Mouse (Mus musculus): ENCODE measurements around the gene Plekhg2. TPM values are rescaled to one million over a fixed set of nuclear protein-coding genes. Genes with fewer than 3 reads are reported as not detected.

The Plekhg2 gene
- polyA plus RNA-seq, 1 experiment from 2014 or later, result 81.2 TPM

DNA sequence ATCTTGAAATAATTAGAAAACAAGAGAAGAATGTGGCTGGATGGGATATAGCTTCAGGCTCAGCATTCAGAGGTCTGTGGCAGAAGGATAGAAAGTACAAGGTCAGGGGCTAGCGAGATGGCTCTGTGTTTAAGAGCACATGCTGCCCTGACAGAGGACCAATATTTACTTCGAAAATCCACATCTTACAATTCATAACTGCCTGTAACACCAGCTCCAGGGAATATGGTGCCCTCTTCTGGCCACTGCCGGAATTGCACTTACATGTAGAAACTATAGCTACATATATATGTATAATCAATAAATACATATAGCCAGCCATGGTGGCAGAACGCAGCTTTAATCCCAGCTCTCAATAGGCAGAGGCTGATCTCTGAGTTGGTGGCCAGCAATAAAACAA is 27.8 kb downstream of the Plekhg2 start:
- Histone ChIP-seq H3K9ac (ENCODE audit: low read length) (no peak overlapping the region), H3K4me3 (ENCODE audit: low read depth, low read length) (no peak overlapping the region), H3K4me1 (replicated peaks; ENCODE audit: control insufficient read depth, insufficient read depth, low read length) (no peaks in the 10 kb centered on the region), H3K27me3 (ENCODE audit: control insufficient read depth, insufficient read depth, low read length) (no peaks in the 10 kb centered on the region), H3K27ac (ENCODE audit: low read depth, low read length) (no peak overlapping the region), H3K36me3 (ENCODE audit: control insufficient read depth, insufficient read depth, low read length) (no peaks in the 10 kb centered on the region), H3K9me3 (ENCODE audit: control insufficient read depth, low read length) (no peaks in the 10 kb centered on the region), H3K4me2 (ENCODE audit: low read depth, low read length, severe bottlenecking) (no peak overlapping the region)
- DNase-seq (ENCODE audit: low spot score), result peak; percentile 89
- 9% methylated on average over 4 of the region's 4 CpGs for WGBS
- ATAC-seq (replicated peaks; ENCODE audit: low FRiP score), result no peak

DNA sequence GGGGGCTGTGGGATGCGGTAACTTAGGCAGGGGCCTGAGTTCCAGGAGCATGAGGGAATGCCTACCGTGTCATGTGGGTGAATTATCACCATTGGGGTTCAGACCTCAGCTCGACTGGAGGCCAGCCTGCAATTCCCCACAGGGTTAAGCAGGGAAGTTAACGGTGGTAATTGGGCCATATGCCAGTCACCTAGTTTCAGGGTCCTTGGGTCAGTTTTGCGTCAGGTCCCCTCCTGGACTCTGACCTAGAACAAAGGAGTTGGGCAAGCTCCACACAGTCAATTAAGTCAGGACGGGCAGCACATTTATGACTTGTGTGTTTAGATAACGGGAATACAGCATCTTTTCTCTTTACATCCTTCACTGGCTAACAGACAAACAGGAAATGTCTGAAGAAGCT is 31.0 kb downstream of the Plekhg2 start:
- peaks cover 2% of the 10 kb centered on the region; the same call in 1 of the 2 replicates for H3K4me1 ChIP-seq (replicated peaks; ENCODE audit: control insufficient read depth, insufficient read depth, low read length)

DNA sequence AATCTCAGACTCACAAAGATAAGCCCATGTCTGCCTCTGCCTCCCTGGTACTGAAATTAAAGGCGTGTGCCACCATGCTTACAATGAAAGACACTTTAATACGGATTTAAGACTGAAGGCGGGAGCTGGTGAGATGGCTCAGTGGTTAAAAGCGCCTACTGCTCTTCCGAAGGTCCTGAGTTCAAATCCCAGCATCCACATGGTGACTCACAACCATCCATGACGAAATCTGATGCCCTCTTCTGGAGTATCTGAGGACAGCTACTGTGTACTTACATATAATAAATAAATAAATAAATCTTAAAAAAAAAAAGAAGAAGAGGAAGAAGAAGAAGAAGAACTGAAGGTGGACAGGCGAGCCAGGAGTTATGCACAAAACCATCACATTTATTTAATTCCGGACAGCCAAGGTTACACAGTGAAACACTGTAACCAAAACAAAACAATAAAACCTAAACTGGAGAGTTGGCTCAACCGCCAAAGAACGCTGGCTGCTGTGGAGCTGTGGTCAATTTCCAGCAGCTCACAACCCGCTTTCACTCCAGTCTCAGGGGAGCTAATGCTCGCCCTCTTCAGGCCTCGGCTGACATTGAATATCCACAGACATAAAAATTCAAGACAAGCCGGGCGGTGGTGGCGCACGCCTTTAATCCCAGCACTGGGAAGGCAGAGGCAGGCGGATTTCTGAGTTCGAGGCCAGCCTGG is 33.0 kb downstream of the Plekhg2 start:
- Histone ChIP-seq H3K9ac (ENCODE audit: low read length) (peak overlapping the region; percentile 95), H3K36me3 (ENCODE audit: control insufficient read depth, insufficient read depth, low read length) (no peaks in the 10 kb centered on the region; the same call in 1 of the 2 replicates), H3K27me3 (ENCODE audit: control insufficient read depth, insufficient read depth, low read length) (no peaks in the 10 kb centered on the region), H3K4me3 (ENCODE audit: low read depth, low read length) (peak overlapping the region; percentile 99), H3K27ac (ENCODE audit: low read depth, low read length) (peak overlapping the region; percentile 54; the same call in 1 of the 2 replicates), H3K4me1 (replicated peaks; ENCODE audit: control insufficient read depth, insufficient read depth, low read length) (peaks cover 2% of the 10 kb centered on the region; the same call in 1 of the 2 replicates), H3K4me2 (ENCODE audit: low read depth, low read length, severe bottlenecking) (peak overlapping the region; percentile 60), H3K9me3 (ENCODE audit: control insufficient read depth, low read length) (no peaks in the 10 kb centered on the region)
- ATAC-seq (replicated peaks; ENCODE audit: low FRiP score), result no peak; the same call in 1 of the 2 replicates
- no peak for DNase-seq (ENCODE audit: low spot score)
- WGBS, result 84% methylated on average over 19 of the region's 19 CpGs

More for the DNA sequence above, 31.0 kb downstream of the Plekhg2 start:
- no peak overlapping the region for H3K4me2 ChIP-seq (ENCODE audit: low read depth, low read length, severe bottlenecking)
- H3K4me3 ChIP-seq (ENCODE audit: low read depth, low read length), result no peak overlapping the region
- DNase-seq (ENCODE audit: low spot score), result no peak
- H3K9ac ChIP-seq (ENCODE audit: low read length), result no peak overlapping the region
- no peak overlapping the region for H3K27ac ChIP-seq (ENCODE audit: low read depth, low read length)
- no peak for ATAC-seq (replicated peaks; ENCODE audit: low FRiP score)
- no peaks in the 10 kb centered on the region for H3K36me3 ChIP-seq (ENCODE audit: control insufficient read depth, insufficient read depth, low read length)
- H3K9me3 ChIP-seq (ENCODE audit: control insufficient read depth, low read length), result no peaks in the 10 kb centered on the region
- WGBS, result 51% methylated on average over 7 of the region's 7 CpGs
- no peaks in the 10 kb centered on the region for H3K27me3 ChIP-seq (ENCODE audit: control insufficient read depth, insufficient read depth, low read length)

GRCm38 (mm10) chr7:28338108-28338998 is 34.0 kb downstream of the Plekhg2 start, which contains the start of gene Supt5:
Gene Supt5, minus strand, starts transcription at chr7:28338746.
- peak; percentile 97 for DNase-seq (ENCODE audit: low spot score)
- H3K4me2 ChIP-seq (ENCODE audit: low read depth, low read length, severe bottlenecking), result peak within 1 kb of the TSS; percentile 80
- H3K36me3 ChIP-seq (ENCODE audit: control insufficient read depth, insufficient read depth, low read length), result no peaks in the 10 kb centered on the region; the same call in 1 of the 2 replicates
- under 1% methylated on average over 77 of the region's 77 CpGs for WGBS
- peak within 1 kb of the TSS; percentile 54 for H3K27ac ChIP-seq (ENCODE audit: low read depth, low read length)
- H3K4me3 ChIP-seq (ENCODE audit: low read depth, low read length), result peak within 1 kb of the TSS; percentile 99
- H3K9ac ChIP-seq (ENCODE audit: low read length), result peak within 1 kb of the TSS; percentile 95
- H3K4me1 ChIP-seq (replicated peaks; ENCODE audit: control insufficient read depth, insufficient read depth, low read length), result peaks cover 2% of the 10 kb centered on the region; the same call in 1 of the 2 replicates
- no peaks in the 10 kb centered on the region for H3K27me3 ChIP-seq (ENCODE audit: control insufficient read depth, insufficient read depth, low read length)
- no peaks in the 10 kb centered on the region for H3K9me3 ChIP-seq (ENCODE audit: control insufficient read depth, low read length)
- peak; percentile 98 for ATAC-seq (replicated peaks; ENCODE audit: low FRiP score)

DNA sequence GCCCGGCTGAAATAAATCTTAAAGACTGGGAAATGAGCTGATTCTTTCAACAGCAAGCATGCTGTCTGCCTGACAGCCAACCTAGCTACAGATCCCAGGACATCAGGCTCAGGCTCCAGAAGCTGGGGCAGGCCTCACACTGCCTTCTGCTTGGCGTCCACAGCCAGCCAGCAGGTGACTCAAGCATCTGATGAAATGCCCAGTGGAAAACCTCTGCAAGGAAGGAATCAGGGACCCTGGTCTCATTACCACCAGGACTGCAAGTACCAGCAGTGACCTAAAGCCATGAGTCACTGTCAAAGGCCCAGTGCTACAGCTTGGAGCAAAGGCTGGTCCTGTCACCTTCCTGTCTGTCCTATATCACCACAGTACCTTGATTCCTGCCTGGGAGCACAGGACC is 36.9 kb downstream of the Plekhg2 start:
- DNase-seq (ENCODE audit: low spot score) (no peak), ATAC-seq (replicated peaks; ENCODE audit: low FRiP score) (no peak)
- H3K9me3 ChIP-seq (ENCODE audit: control insufficient read depth, low read length), result no peaks in the 10 kb centered on the region
- no peak overlapping the region for H3K27ac ChIP-seq (ENCODE audit: low read depth, low read length)
- peaks cover 2% of the 10 kb centered on the region; the same call in 1 of the 2 replicates for H3K4me1 ChIP-seq (replicated peaks; ENCODE audit: control insufficient read depth, insufficient read depth, low read length)
- no peaks in the 10 kb centered on the region; the same call in 1 of the 2 replicates for H3K36me3 ChIP-seq (ENCODE audit: control insufficient read depth, insufficient read depth, low read length)
- no peaks in the 10 kb centered on the region for H3K27me3 ChIP-seq (ENCODE audit: control insufficient read depth, insufficient read depth, low read length)
- H3K4me3 ChIP-seq (ENCODE audit: low read depth, low read length), result no peak overlapping the region
- H3K4me2 ChIP-seq (ENCODE audit: low read depth, low read length, severe bottlenecking), result no peak overlapping the region
- WGBS, result 95% methylated on average over 2 of the region's 2 CpGs
- no peak overlapping the region for H3K9ac ChIP-seq (ENCODE audit: low read length)

DNA sequence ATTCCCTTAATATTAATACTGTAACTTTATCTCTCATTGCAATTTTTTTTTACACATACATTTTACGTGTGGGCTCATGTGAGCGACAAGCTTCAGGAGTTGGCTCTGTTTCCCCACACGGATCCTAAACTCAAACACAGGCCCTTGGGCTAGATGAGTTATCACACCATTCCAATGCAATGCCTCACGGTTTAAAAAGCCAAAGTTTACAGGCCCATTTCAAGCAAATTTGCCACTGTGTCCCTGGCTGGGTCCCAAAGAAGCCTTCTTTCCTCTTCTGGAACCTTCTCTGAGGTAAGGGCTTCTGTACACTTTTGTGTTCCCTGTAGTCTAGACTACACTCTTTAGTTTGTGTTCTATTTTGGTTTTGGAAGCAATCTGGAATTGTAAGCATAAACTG is 37.9 kb downstream of the Plekhg2 start:
- no peak overlapping the region for H3K27ac ChIP-seq (ENCODE audit: low read depth, low read length)
- no peaks in the 10 kb centered on the region; the same call in 1 of the 2 replicates for H3K36me3 ChIP-seq (ENCODE audit: control insufficient read depth, insufficient read depth, low read length)
- H3K4me1 ChIP-seq (replicated peaks; ENCODE audit: control insufficient read depth, insufficient read depth, low read length), result peaks cover 2% of the 10 kb centered on the region; the same call in 1 of the 2 replicates
- no peak overlapping the region for H3K4me3 ChIP-seq (ENCODE audit: low read depth, low read length)
- DNase-seq (ENCODE audit: low spot score) (no peak), ATAC-seq (replicated peaks; ENCODE audit: low FRiP score) (no peak)
- H3K9ac ChIP-seq (ENCODE audit: low read length), result no peak overlapping the region
- H3K9me3 ChIP-seq (ENCODE audit: control insufficient read depth, low read length), result no peaks in the 10 kb centered on the region
- 95% methylated on average over 4 of the region's 4 CpGs for WGBS
- no peaks in the 10 kb centered on the region for H3K27me3 ChIP-seq (ENCODE audit: control insufficient read depth, insufficient read depth, low read length)
- no peak overlapping the region for H3K4me2 ChIP-seq (ENCODE audit: low read depth, low read length, severe bottlenecking)

- H3K36me3 ChIP-seq (ENCODE audit: control insufficient read depth, insufficient read depth, low read length), result peaks cover 9% of the 10 kb centered on the region; the same call in 1 of the 2 replicates
- WGBS, result 95% methylated on average over 2 of the region's 2 CpGs
Measured at GRCm38 (mm10) chr7:28328260-28328659, 44.1 kb downstream of the Plekhg2 start.

DNA sequence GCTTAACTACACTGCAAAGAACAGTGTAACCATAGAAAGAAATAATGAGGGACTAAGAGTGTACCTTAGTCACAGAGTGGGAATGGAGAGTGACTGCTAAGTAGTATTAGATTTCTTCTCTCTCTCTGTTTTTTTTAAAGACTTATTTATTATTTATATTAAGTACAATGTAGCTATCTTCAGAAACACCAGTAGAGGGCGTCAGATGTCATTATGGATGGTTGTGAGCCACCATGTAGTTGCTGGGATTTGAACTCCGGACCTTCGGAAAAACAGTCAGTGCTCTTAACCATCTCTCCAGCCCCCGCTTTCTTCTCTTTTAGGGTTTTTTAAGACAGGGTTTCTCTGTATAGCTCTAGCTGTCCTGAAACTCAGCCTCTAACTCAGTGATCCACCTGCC is 45.9 kb downstream of the Plekhg2 start:
- Histone ChIP-seq H3K36me3 (ENCODE audit: control insufficient read depth, insufficient read depth, low read length) (peaks cover 18% of the 10 kb centered on the region), H3K9me3 (ENCODE audit: control insufficient read depth, low read length) (no peaks in the 10 kb centered on the region), H3K9ac (ENCODE audit: low read length) (no peak overlapping the region), H3K27ac (ENCODE audit: low read depth, low read length) (no peak overlapping the region), H3K4me3 (ENCODE audit: low read depth, low read length) (no peak overlapping the region), H3K27me3 (ENCODE audit: control insufficient read depth, insufficient read depth, low read length) (no peaks in the 10 kb centered on the region), H3K4me1 (replicated peaks; ENCODE audit: control insufficient read depth, insufficient read depth, low read length) (no peaks in the 10 kb centered on the region), H3K4me2 (ENCODE audit: low read depth, low read length, severe bottlenecking) (no peak overlapping the region)
- DNase-seq (ENCODE audit: low spot score) (no peak), ATAC-seq (replicated peaks; ENCODE audit: low FRiP score) (no peak)
- 83% methylated on average over 4 of the region's 4 CpGs for WGBS

More at GRCm38 (mm10) chr7:28328260-28328659, 44.1 kb downstream of the Plekhg2 start:
- no peaks in the 10 kb centered on the region for H3K27me3 ChIP-seq (ENCODE audit: control insufficient read depth, insufficient read depth, low read length)
- no peak overlapping the region for H3K9ac ChIP-seq (ENCODE audit: low read length)
- no peak overlapping the region for H3K27ac ChIP-seq (ENCODE audit: low read depth, low read length)
- no peak overlapping the region for H3K4me3 ChIP-seq (ENCODE audit: low read depth, low read length)
- no peaks in the 10 kb centered on the region for H3K4me1 ChIP-seq (replicated peaks; ENCODE audit: control insufficient read depth, insufficient read depth, low read length)
- no peak overlapping the region for H3K4me2 ChIP-seq (ENCODE audit: low read depth, low read length, severe bottlenecking)
- DNase-seq (ENCODE audit: low spot score) (no peak), ATAC-seq (replicated peaks; ENCODE audit: low FRiP score) (no peak)
- H3K9me3 ChIP-seq (ENCODE audit: control insufficient read depth, low read length), result no peaks in the 10 kb centered on the region
